Mouse (Mus musculus) thymus, postnatal 0 days (tissue): ENCODE measurements at regions not wholly inside any gene's neighbourhood (a gene's known extent, or its start where the extent isn't known, plus 50 kb on each side); places are given as distances from the start of the nearest gene placed in this dataset. TPM values are rescaled to one million over a fixed set of nuclear protein-coding genes. Genes with fewer than 3 reads are reported as not detected.

ENCODE experiments used
- DNase-seq: peaks from one replicate; pipeline ENCODE4 v3.0.0-alpha.2; 2015; ENCODE audit warnings: low spot score
- microRNA-seq: library from miRNA; unstranded; fragments of <30 nt; microRNA quantifications from one replicate; pipeline ENCODE4, GENCODE M21; 2016; ENCODE audit warnings: borderline number of aligned reads

DNA sequence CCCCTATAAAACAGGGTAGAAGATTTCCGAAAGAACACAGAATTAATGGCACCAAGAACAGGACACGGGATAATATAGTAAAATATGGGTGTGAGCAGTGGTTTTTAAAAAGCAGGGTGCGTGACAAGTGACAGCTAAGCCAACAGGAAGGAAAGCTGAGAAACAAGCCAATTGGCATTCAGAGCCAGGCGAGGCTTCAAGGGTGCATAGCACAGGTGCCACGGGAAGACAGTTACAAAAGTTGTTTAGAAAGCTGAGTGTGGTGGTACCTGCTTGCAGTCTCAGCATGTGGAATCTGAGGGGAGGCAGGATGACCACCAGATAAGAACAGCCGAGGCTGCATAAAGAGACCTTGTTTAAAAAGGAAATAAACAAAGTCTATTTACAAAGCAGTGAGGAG, 270.7 kb downstream of the Gm19410 start:
- peak; percentile 72 for DNase-seq

DNA sequence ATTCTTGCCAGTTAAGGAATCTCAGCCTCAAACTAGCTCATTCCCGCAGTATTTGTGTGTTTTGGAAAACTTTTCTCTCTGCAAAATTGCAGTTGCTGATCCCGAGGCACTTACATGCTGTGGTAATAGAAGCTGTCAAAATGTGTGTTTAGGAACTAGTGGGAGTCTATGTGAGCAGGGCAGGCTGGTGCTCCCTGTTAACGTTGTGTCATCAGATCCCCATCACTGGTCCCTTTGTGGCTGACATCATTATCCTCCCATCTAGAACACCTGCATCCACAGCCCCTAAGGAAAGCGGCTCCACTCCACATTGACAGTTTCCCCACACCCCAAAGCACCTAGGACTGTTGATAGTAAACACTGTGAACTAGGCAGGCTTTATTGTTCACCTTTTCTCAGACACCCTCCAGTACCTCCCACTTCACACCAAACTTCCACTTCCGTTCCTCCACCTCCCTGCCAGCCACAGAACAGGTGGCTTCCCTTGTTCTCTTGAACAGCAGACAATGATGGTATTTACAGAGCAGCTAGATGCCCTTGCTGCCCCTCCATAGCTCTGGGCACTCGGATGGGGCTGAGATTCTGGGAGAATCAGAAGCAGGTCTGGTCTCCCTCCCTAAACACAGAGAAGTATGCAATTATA, 275.8 kb downstream of the Gm19410 start:
- DNase-seq: peak; percentile 83

DNA sequence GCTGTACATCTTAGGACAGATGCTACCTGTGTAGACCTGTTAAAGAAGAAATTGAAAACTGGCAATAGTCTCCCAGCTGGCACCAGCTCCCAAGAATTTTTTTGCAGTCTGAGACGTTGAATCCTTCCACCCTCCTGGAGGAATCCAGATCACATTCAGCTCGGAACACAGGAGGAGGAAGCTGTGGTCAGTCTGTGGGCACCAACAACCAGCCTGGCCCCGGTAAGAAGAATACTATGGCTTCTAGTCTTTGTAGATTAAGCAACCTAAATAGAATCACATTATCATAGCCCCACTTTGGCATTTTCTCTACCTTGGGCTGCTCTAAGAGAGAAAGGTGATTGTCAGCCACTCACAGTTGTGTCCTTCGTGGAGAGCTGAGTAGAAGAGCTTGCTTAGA, 277.0 kb downstream of the Gm19410 start:
- DNase-seq: no peak

Small RNA genes lying in the stretch of these regions (microRNA-seq; reads per million reads assigned to microRNA genes)
- gene Gm22030: not detected
